ENCODE assay signal across 26 mouse cellular contexts in the genomic region with DNA sequence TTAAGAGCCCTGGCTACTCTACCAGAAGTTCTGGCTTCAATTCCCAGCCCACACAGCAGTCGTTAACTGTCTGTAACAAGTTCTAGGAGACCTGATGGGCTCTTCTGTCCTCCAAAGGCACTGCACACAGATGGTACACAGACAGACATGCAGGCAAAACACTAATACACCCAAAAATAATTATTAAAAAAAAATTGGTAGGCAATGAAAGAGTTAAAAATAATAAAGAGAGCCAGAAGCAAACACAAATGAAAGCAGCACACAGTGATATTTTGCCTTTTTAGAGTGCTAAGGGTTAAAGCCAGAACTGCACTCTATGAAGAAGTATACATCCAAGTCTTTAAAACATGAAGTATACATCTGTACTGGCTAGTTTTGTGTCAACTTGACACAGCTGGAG.
"Had no signal": no experiment of that assay in that cellular context is flagged by ENCODE, and none has a peak within 500 bp of the region (broad histone marks: within the 10 kb centered on the region; RNA-seq: fewer than 3 reads in every experiment).

No protein-coding gene starts in this region.

- H3K27ac ChIP-seq: gastrocnemius, adult 2 months; heart, embryonic 10.5 days; heart, embryonic 13.5 days; heart, embryonic 15.5 days; hindbrain, embryonic 10.5 days; hindbrain, embryonic 12.5 days; hindbrain, embryonic 14.5 days; layer of hippocampus, adult 2 months; left cerebral cortex, adult 2 months; limb, embryonic 13.5 days; limb, embryonic 15.5 days; liver, embryonic 12.5 days; liver, embryonic 14.5 days had no signal

- H3K27me3 ChIP-seq: heart, embryonic 13.5 days; heart, embryonic 15.5 days; hindbrain, embryonic 12.5 days; limb, embryonic 13.5 days; limb, embryonic 15.5 days; liver, embryonic 12.5 days had no signal

- ATAC-seq: hindbrain, embryonic 16.5 days; inflammation-experienced regulatory T-cells, adult 6 months; intestine, postnatal 0 days; liver, embryonic 12.5 days had no signal

- H3K4me3 ChIP-seq: gastrocnemius, adult 2 months; heart, embryonic 10.5 days; heart, embryonic 13.5 days; heart, embryonic 15.5 days; hindbrain, embryonic 10.5 days; hindbrain, embryonic 12.5 days; layer of hippocampus, adult 2 months; left cerebral cortex, adult 2 months; limb, embryonic 13.5 days; limb, embryonic 15.5 days; liver, embryonic 12.5 days had no signal

- H3K4me1 ChIP-seq: heart, embryonic 10.5 days; heart, embryonic 13.5 days; heart, embryonic 15.5 days; hindbrain, embryonic 10.5 days; hindbrain, embryonic 12.5 days; limb, embryonic 13.5 days; limb, embryonic 15.5 days; liver, embryonic 12.5 days had no signal

- DNase-seq: gastrocnemius, adult 2 months; gastrocnemius, postnatal 10 days; gastrocnemius, postnatal 25 days; heart, adult 18-20 months; heart, postnatal 4 days; kidney, adult 18-20 months; kidney, adult 8-10 months; kidney, postnatal 10 days; kidney, postnatal 25 days; kidney, postnatal 4 days; left cerebral cortex, postnatal 4 days had no signal

- H3K9ac ChIP-seq: heart, embryonic 13.5 days; heart, embryonic 15.5 days; hindbrain, embryonic 12.5 days; hindbrain, embryonic 14.5 days; limb, embryonic 13.5 days; limb, embryonic 15.5 days; liver, embryonic 12.5 days; liver, embryonic 14.5 days had no signal

- H3K4me2 ChIP-seq: heart, embryonic 13.5 days; heart, embryonic 15.5 days; hindbrain, embryonic 12.5 days; hindbrain, embryonic 14.5 days; limb, embryonic 13.5 days; limb, embryonic 15.5 days; liver, embryonic 12.5 days had no signal

- H3K9me3 ChIP-seq: heart, embryonic 10.5 days; heart, embryonic 13.5 days; heart, embryonic 15.5 days; hindbrain, embryonic 10.5 days; hindbrain, embryonic 12.5 days; limb, embryonic 13.5 days; limb, embryonic 15.5 days had no signal
